8 mouse cellular contexts compared by ENCODE assay signal in the genomic region with DNA sequence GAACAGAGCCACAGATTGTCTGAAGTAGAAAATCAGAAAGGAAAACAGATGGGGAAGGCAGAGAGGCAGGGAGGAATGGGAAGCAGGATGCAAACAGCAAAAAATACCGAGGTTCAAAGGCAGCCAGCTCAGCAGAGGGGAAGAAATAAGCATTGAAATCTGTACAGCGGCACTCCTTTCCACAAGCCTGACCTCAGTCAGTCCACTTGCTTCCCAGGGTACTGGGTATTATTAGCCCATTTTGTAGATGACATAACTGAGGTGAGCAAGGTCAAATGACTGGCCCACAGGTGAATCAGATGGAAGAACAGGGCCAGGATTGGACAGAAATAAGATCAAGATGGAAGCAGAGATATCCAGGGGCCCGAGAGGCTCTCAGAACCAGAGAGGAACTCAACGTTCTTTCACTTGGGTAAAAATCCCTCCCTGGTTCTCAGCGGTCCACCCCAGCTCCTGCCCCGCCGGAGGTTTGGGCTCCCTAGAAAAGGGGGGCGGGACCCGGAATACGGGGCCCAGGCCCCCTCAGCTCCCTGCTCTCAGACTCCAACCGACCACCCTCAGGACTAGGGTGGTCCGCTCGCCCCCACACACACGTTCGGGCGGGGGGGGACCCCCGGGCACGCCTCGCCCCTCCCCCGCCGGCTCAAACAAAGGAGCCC. TPM values are rescaled to one million over a fixed set of nuclear protein-coding genes. Genes with fewer than 3 reads are reported as not detected.
DNase-seq lines count a peak whose midpoint lies in the region; ATAC-seq and TF ChIP-seq lines count a peak whose summit lies in the region.

No protein-coding gene starts in this region.

- no peak for DNase-seq in lung, adult 2 months
- DNase-seq in lung, postnatal 14 days = no peak
- DNase-seq in embryo, embryonic 10.5 days (ENCODE audit: low spot score) = peak; percentile 64
- no peak for DNase-seq in hindbrain, postnatal 0 days (ENCODE audit: low spot score)
- DNase-seq in thymus, adult 18-20 months = no peak
- no peak for DNase-seq in adrenal gland, postnatal 4 days (ENCODE audit: low spot score in 2 of 2)
- DNase-seq in adrenal gland, postnatal 25 days = no peak

- H3K9ac ChIP-seq in hindbrain, postnatal 0 days (replicated peaks; ENCODE audit: low read length) = peak overlapping the region; percentile 54
- H3K9ac ChIP-seq in neural tube, embryonic 13.5 days = peak overlapping the region; percentile 86

- no peak for TF ChIP-seq CTCF in lung, adult 2 months (IDR thresholded peaks at IDR 0.05; ENCODE audit: insufficient read depth, low read length)
- TF ChIP-seq CTCF in hindbrain, postnatal 0 days (IDR thresholded peaks at IDR 0.05; ENCODE audit: low read depth) = no peak

- 0 out of 2 replicates have a peak, but pooled peaks cover 3% of the 10 kb centered on the region for H3K36me3 ChIP-seq in hindbrain, postnatal 0 days (ENCODE audit: insufficient read depth, low read length)
- H3K36me3 ChIP-seq in neural tube, embryonic 13.5 days = peaks cover 11% of the 10 kb centered on the region

- H3K4me1 ChIP-seq in lung, adult 2 months (ENCODE audit: control insufficient read depth, insufficient read depth, low read length) = no peaks in the 10 kb centered on the region; the same call in 1 of the 2 replicates
- H3K4me1 ChIP-seq in hindbrain, postnatal 0 days (ENCODE audit: insufficient read depth, low read length) = peaks cover 19% of the 10 kb centered on the region; the same call in 1 of the 2 replicates
- peaks cover 69% of the 10 kb centered on the region for H3K4me1 ChIP-seq in neural tube, embryonic 13.5 days (replicated peaks)

- no peaks in the 10 kb centered on the region for H3K9me3 ChIP-seq in hindbrain, postnatal 0 days (ENCODE audit: low read length)
- H3K9me3 ChIP-seq in neural tube, embryonic 13.5 days = no peaks in the 10 kb centered on the region

- no peak for TF ChIP-seq POLR2A in lung, adult 2 months (IDR thresholded peaks at IDR 0.05; ENCODE audit: borderline replicate concordance, extremely low read depth, low read depth, low read length)

- H3K4me3 ChIP-seq in lung, adult 2 months (replicated peaks; ENCODE audit: extremely low read depth, low read depth, low read length) = peak overlapping the region; percentile 69
- H3K4me3 ChIP-seq in hindbrain, postnatal 0 days (ENCODE audit: low read length) = peak overlapping the region; percentile 62
- H3K4me3 ChIP-seq in neural tube, embryonic 13.5 days = peak overlapping the region; percentile 84

- H3K27me3 ChIP-seq in hindbrain, postnatal 0 days (ENCODE audit: insufficient read depth, low read length) = no peaks in the 10 kb centered on the region
- H3K27me3 ChIP-seq in neural tube, embryonic 13.5 days = no peaks in the 10 kb centered on the region

- peak overlapping the region; percentile 72 for H3K4me2 ChIP-seq in hindbrain, postnatal 0 days (ENCODE audit: low read depth, low read length)
- H3K4me2 ChIP-seq in neural tube, embryonic 13.5 days = peak overlapping the region; percentile 85

- no peak for ATAC-seq in hindbrain, postnatal 0 days
- peak; percentile 45 for ATAC-seq in neural tube, embryonic 13.5 days (ENCODE audit: low read depth)

- H3K27ac ChIP-seq in hindbrain, postnatal 0 days = no peak overlapping the region
- peak overlapping the region; percentile 85 for H3K27ac ChIP-seq in neural tube, embryonic 13.5 days (replicated peaks)

- 3% methylated on average over 21 of the region's 21 CpGs for WGBS in lung, adult 2 months
- 2% methylated on average over 21 of the region's 21 CpGs for WGBS in hindbrain, postnatal 0 days
- 2% methylated on average over 21 of the region's 21 CpGs for WGBS in neural tube, embryonic 13.5 days

RNA-seq across cellular contexts. Expression of a gene that starts 0.6 kb away (rescaled TPM):
- polyA plus RNA-seq in lung, adult 2 months (2012; rRNA removed) = 7.3 and 9.3 TPM in 2 replicates
- total RNA-seq in hindbrain, postnatal 0 days (2014; rRNA removed) = 7.6 and 9.6 TPM in 2 replicates
- polyA plus RNA-seq in hindbrain, postnatal 0 days (2015; fragmentation: Nextera tagmentation; extraction: Ambion mirVana) = 3.5 and 4.2 TPM in 2 replicates
- 8.5 and 10.7 TPM in 2 replicates for polyA plus RNA-seq in neural tube, embryonic 13.5 days (2015; fragmentation: Nextera tagmentation; extraction: Ambion mirVana)
- total RNA-seq in adrenal gland, postnatal 4 days (2021) = 1 to 10 TPM; 3.3 to 6.1 TPM
- 1.7 TPM in 1 of 2 replicates, not detected in the other for total RNA-seq in adrenal gland, postnatal 25 days (2021)

RNA-seq across cellular contexts. Expression of a gene that starts 12.6 kb away (rescaled TPM):
- polyA plus RNA-seq in lung, adult 2 months (2012; rRNA removed) = 190 and 225 TPM in 2 replicates
- 94.4 and 107 TPM in 2 replicates for total RNA-seq in hindbrain, postnatal 0 days (2014; rRNA removed)
- 67.6 and 73.2 TPM in 2 replicates for polyA plus RNA-seq in hindbrain, postnatal 0 days (2015; fragmentation: Nextera tagmentation; extraction: Ambion mirVana)
- 48.8 and 54.0 TPM in 2 replicates for polyA plus RNA-seq in neural tube, embryonic 13.5 days (2015; fragmentation: Nextera tagmentation; extraction: Ambion mirVana)
- 10 to 100 TPM; 60.7 to 74.6 TPM for total RNA-seq in adrenal gland, postnatal 4 days (2021)
- total RNA-seq in adrenal gland, postnatal 25 days (2021) = 50.4 and 65.1 TPM in 2 replicates

RNA-seq across cellular contexts. Expression of a gene that starts 14.4 kb away (rescaled TPM):
- polyA plus RNA-seq in lung, adult 2 months (2012; rRNA removed) = 4.1 and 20.3 TPM in 2 replicates
- 107 and 171 TPM in 2 replicates for total RNA-seq in hindbrain, postnatal 0 days (2014; rRNA removed)
- polyA plus RNA-seq in hindbrain, postnatal 0 days (2015; fragmentation: Nextera tagmentation; extraction: Ambion mirVana) = 57.0 and 61.4 TPM in 2 replicates
- polyA plus RNA-seq in neural tube, embryonic 13.5 days (2015; fragmentation: Nextera tagmentation; extraction: Ambion mirVana) = 87.4 and 90.1 TPM in 2 replicates
- 1 to 10 TPM in 1 of 2 experiments, under 1 TPM in 1; 0.84 to 1.6 TPM for total RNA-seq in adrenal gland, postnatal 4 days (2021)
- total RNA-seq in adrenal gland, postnatal 25 days (2021) = 0.27 TPM in 1 of 2 replicates, not detected in the other

RNA-seq across cellular contexts. Expression of a gene that starts 24.6 kb away (rescaled TPM):
- 0.28 and 0.31 TPM in 2 replicates for polyA plus RNA-seq in lung, adult 2 months (2012; rRNA removed)
- 0.07 and 0.31 TPM in 2 replicates for total RNA-seq in hindbrain, postnatal 0 days (2014; rRNA removed)
- 0.20 and 0.42 TPM in 2 replicates for polyA plus RNA-seq in hindbrain, postnatal 0 days (2015; fragmentation: Nextera tagmentation; extraction: Ambion mirVana)
- polyA plus RNA-seq in neural tube, embryonic 13.5 days (2015; fragmentation: Nextera tagmentation; extraction: Ambion mirVana) = 0.17 TPM in 1 of 2 replicates, not detected in the other
- under 1 TPM; 0.25 to 0.48 TPM for total RNA-seq in adrenal gland, postnatal 4 days (2021)
- total RNA-seq in adrenal gland, postnatal 25 days (2021) = 0.38 and 0.76 TPM in 2 replicates

RNA-seq across cellular contexts. Expression of a gene that starts 27.9 kb away (rescaled TPM):
- polyA plus RNA-seq in lung, adult 2 months (2012; rRNA removed) = 0.06 TPM in 1 of 2 replicates, not detected in the other
- 0.05 TPM in 1 of 2 replicates, not detected in the other for total RNA-seq in hindbrain, postnatal 0 days (2014; rRNA removed)
- polyA plus RNA-seq in hindbrain, postnatal 0 days (2015; fragmentation: Nextera tagmentation; extraction: Ambion mirVana) = 1.00 and 1.1 TPM in 2 replicates
- polyA plus RNA-seq in neural tube, embryonic 13.5 days (2015; fragmentation: Nextera tagmentation; extraction: Ambion mirVana) = 0.88 and 1.1 TPM in 2 replicates
- 1 to 10 TPM in 1 of 2 experiments, under 1 TPM in 1; 0.81 to 1.2 TPM for total RNA-seq in adrenal gland, postnatal 4 days (2021)
- total RNA-seq in adrenal gland, postnatal 25 days (2021) = 0.55 TPM in 1 of 2 replicates, not detected in the other

Comparison
In these comparisons a context has a peak if more than half of its experiments do, and no peak if none do; other contexts are left out.
1. RNA of a gene that starts 14.4 kb away (total RNA-seq): 107 to 171 TPM in hindbrain, postnatal 0 days; 0.84 to 1.6 TPM in adrenal gland, postnatal 4 days and 0.27 TPM in adrenal gland, postnatal 25 days; every median in the first group is over 10 times any median in the second.
2. Peak in every context shown above with its lines, with median percentiles within 50 percentile points of each other: H3K4me3 ChIP-seq.